Mouse (Mus musculus) spleen, adult 2 months (tissue): ENCODE data around the gene Akap10.

Experiments
- CTCF ChIP-seq: fragments of 200-500 bp; IDR thresholded peaks from 2 replicates; pipeline ENCODE4 v1.5.1; 2011; ENCODE audit warnings: mild to moderate bottlenecking, inconsistent platforms; ENCODE audit not compliant: insufficient read depth, insufficient read length, insufficient replicate concordance; ENCODE audit errors: extremely low read depth
- POLR2A ChIP-seq: fragments of 200-500 bp; IDR thresholded peaks from 2 replicates; pipeline ENCODE4 v1.6.1; 2011; ENCODE audit warnings: low read depth, low read length, inconsistent platforms

DNA sequence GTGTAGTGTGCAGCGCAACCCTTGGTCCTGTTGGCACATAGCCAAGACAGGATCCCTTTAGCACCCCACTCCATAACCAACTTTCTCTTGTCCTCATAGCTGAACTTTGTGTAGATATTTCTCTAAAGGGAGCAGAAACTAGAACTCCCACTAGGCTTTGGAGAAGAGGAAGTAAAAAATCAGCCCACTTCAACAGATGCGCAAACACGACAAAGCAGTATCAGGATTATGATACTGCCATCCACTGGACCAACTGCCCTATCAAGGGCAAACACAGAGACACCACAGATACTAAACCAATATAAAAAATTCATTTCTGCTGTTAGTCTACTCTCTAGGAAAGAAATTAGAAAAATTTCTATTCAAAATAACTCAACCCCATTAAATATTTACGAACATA, 16.6 kb upstream of the Akap10 start:
- TF ChIP-seq CTCF = no peak
- no peak for TF ChIP-seq POLR2A
